Mouse (Mus musculus): ENCODE measurements around the gene Bex2. TPM values are rescaled to one million over a fixed set of nuclear protein-coding genes. Genes with fewer than 3 reads are reported as not detected.
"Not testable (repeated sequence)": the region's sequence is repeated elsewhere in the genome, so short reads cannot be mapped to it uniquely, and the experiment has no call there.

Bex2 gene
- polyA plus RNA-seq, 1 experiment from 2014 or later, result 160 TPM

DNA sequence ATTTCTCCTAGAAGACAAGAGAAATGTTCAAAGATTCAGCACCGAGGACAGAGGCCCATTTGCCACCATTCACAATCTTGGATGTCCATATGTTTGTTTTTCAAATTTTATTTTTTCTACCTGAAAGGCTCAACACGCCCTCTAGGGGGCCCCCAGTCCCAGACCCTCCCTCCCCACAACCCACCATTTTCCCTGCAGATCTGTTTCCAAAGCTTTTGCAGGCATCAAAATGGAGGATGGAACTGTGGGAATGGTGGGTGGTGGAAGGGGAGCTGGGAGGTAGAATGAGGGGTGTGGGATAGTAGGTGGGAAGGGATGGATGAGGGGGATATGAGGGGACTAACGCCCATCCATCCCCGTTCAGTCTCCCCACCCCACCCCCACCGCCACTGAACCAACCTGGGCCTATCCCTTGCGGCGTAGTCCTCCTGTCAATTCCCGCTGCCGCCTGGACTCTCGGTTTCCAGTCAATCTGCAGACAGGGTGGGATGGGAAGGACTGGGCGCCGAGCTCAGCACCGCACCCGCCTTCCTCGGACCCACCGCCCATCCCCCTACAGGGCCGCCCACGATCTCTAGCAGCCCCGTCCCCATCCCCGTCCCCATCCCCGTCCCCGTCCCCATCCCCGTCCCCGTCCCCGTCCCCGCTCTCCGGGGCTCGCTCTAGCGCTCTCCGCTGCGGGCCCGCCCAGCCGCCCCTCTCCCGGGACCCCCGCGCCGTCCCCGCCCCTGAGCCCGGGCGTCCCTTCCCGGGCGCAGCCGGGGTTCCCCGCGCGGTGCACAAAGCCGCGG is 640 bp downstream of the Bex2 start:
- peak; percentile 15 for ATAC-seq (ENCODE audit: low read depth)
- Histone ChIP-seq H3K4me2 (ENCODE audit: low read depth, low read length) (peak overlapping the region; percentile 24; the same call in 1 of the 2 replicates), H3K4me3 (ENCODE audit: low read depth, low read length) (peak overlapping the region; percentile 38)
- not testable (repeated sequence) for H3K9ac ChIP-seq (ENCODE audit: low read depth, low read length); H3K9me3 ChIP-seq (replicated peaks; ENCODE audit: control insufficient read depth, low read length); H3K4me1 ChIP-seq (ENCODE audit: control insufficient read depth, low read depth, low read length); H3K27ac ChIP-seq (ENCODE audit: low read length); H3K36me3 ChIP-seq (ENCODE audit: control insufficient read depth, insufficient read depth); H3K27me3 ChIP-seq (ENCODE audit: control insufficient read depth, insufficient read depth, low read depth, low read length)
- 16% methylated on average over 8 of the region's 48 CpGs for WGBS (ENCODE audit: insufficient replicate concordance)

- H3K9me3 ChIP-seq (replicated peaks; ENCODE audit: control insufficient read depth, low read length), result no peaks in the 10 kb centered on the region
- no peak overlapping the region for H3K4me3 ChIP-seq (ENCODE audit: low read depth, low read length)
- ATAC-seq (ENCODE audit: low read depth), result peak; percentile 76
- no peak overlapping the region for H3K4me2 ChIP-seq (ENCODE audit: low read depth, low read length)
- no peaks in the 10 kb centered on the region for H3K4me1 ChIP-seq (ENCODE audit: control insufficient read depth, low read depth, low read length)
- no peak overlapping the region for H3K9ac ChIP-seq (ENCODE audit: low read depth, low read length)
- peak overlapping the region; percentile 34; the same call in 1 of the 2 replicates for H3K27ac ChIP-seq (ENCODE audit: low read length)
- WGBS (ENCODE audit: insufficient replicate concordance), result 36% methylated on average over 1 of the region's 1 CpGs
- no peaks in the 10 kb centered on the region for H3K36me3 ChIP-seq (ENCODE audit: control insufficient read depth, insufficient read depth)
- H3K27me3 ChIP-seq (ENCODE audit: control insufficient read depth, insufficient read depth, low read depth, low read length), result no peaks in the 10 kb centered on the region
Measured at GRCm38 (mm10) chrX:136060698-136061097, 7.3 kb downstream of the Bex2 start.

DNA sequence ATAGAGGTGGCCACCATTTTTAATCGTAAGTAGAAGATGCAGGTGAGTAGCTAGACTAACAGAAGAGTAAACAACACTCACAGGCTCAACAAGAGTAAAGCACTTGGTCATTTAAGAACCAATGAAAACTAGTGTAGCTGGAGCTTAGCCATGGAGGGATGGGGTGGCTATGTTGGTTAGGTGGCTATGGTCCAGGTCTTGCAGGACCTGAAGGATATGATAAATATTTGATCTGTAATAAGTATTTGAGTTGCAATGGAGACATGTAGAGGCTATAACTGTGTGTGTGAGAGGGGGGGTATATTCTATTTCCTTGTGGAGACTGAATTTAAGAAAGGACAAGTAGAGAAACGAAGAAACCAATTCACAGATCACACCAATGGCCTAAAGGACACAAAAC is 16.8 kb downstream of the Bex2 start:
- Histone ChIP-seq H3K4me1 (ENCODE audit: control insufficient read depth, low read depth, low read length) (no peaks in the 10 kb centered on the region), H3K9ac (ENCODE audit: low read depth, low read length) (no peak overlapping the region), H3K4me3 (ENCODE audit: low read depth, low read length) (no peak overlapping the region), H3K27ac (ENCODE audit: low read length) (no peak overlapping the region), H3K4me2 (ENCODE audit: low read depth, low read length) (no peak overlapping the region), H3K36me3 (ENCODE audit: control insufficient read depth, insufficient read depth) (no peaks in the 10 kb centered on the region), H3K27me3 (ENCODE audit: control insufficient read depth, insufficient read depth, low read depth, low read length) (no peaks in the 10 kb centered on the region), H3K9me3 (replicated peaks; ENCODE audit: control insufficient read depth, low read length) (no peaks in the 10 kb centered on the region)
- ATAC-seq (ENCODE audit: low read depth), result no peak
- WGBS (ENCODE audit: insufficient replicate concordance), result 45% methylated on average over 2 of the region's 2 CpGs

- Histone ChIP-seq H3K9me3 (replicated peaks; ENCODE audit: control insufficient read depth, low read length) (no peaks in the 10 kb centered on the region), H3K4me2 (ENCODE audit: low read depth, low read length) (no peak overlapping the region), H3K9ac (ENCODE audit: low read depth, low read length) (no peak overlapping the region), H3K27me3 (ENCODE audit: control insufficient read depth, insufficient read depth, low read depth, low read length) (no peaks in the 10 kb centered on the region), H3K36me3 (ENCODE audit: control insufficient read depth, insufficient read depth) (no peaks in the 10 kb centered on the region), H3K4me1 (ENCODE audit: control insufficient read depth, low read depth, low read length) (no peaks in the 10 kb centered on the region), H3K4me3 (ENCODE audit: low read depth, low read length) (no peak overlapping the region), H3K27ac (ENCODE audit: low read length) (no peak overlapping the region)
- WGBS (ENCODE audit: insufficient replicate concordance), result 14% methylated on average over 5 of the region's 5 CpGs
- ATAC-seq (ENCODE audit: low read depth), result no peak
Measured at GRCm38 (mm10) chrX:136047528-136047927, 20.5 kb downstream of the Bex2 start.

- Histone ChIP-seq H3K36me3 (ENCODE audit: control insufficient read depth, insufficient read depth) (no peaks in the 10 kb centered on the region), H3K27me3 (ENCODE audit: control insufficient read depth, insufficient read depth, low read depth, low read length) (no peaks in the 10 kb centered on the region), H3K9me3 (replicated peaks; ENCODE audit: control insufficient read depth, low read length) (no peaks in the 10 kb centered on the region), H3K9ac (ENCODE audit: low read depth, low read length) (no peak overlapping the region), H3K4me2 (ENCODE audit: low read depth, low read length) (no peak overlapping the region), H3K4me3 (ENCODE audit: low read depth, low read length) (no peak overlapping the region), H3K27ac (ENCODE audit: low read length) (no peak overlapping the region), H3K4me1 (ENCODE audit: control insufficient read depth, low read depth, low read length) (no peaks in the 10 kb centered on the region)
- WGBS (ENCODE audit: insufficient replicate concordance), result 54% methylated on average over 1 of the region's 1 CpGs
- ATAC-seq (ENCODE audit: low read depth), result no peak
Measured at GRCm38 (mm10) chrX:136043726-136044125, 24.3 kb downstream of the Bex2 start.

DNA sequence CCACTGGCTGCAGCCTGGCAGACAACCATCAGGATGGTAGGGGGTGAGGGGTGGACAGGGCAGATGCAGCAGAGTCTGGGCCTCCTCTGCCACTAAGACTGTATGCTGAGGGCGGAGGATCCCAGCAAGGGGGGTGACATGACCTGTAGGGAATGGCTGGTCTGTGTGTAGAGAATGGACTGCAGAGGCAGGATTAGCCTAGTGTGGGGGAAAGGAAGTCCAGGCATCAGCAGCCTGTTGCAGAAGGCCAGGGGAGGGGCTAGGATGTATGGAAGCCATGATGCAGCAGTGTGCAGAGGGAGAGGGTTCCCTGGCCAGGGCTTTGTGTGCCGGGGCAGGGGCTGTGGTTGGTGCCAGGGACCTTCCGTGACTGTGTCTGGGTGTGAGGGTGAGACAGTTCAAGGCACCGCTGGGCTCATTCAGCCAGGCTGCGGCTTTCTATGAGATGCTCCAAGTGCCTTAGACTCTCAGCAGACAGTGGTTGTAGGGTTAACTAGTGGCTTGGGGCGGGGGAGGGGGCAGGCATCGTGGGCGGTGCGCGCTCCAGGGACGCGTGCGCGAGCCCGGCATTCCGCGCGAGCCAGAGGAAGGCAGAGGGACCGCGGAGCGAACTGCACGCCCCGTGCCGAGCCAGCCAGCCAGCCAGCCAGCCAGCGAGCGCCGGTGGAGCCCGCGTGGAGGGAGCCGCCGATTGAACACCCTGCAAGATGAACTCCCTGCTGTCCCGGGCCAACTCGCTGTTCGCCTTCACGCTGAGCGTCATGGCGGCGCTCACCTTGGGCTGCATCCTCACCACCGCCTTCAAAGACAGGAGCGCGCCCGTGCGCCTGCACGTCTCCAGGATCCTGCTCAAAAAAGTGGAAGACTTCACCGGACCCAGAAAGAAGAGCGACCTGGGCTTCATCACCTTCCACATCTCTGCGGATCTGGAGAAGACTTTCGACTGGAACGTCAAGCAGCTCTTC is 35.0 kb downstream of the Bex2 start, which contains the start of gene Arxes1:
Gene Arxes1, plus strand, starts transcription at position 569 of the 965 bp plus-strand sequence.
- not testable (repeated sequence) for H3K9me3 ChIP-seq (replicated peaks; ENCODE audit: control insufficient read depth, low read length); H3K4me3 ChIP-seq (ENCODE audit: low read depth, low read length); H3K27me3 ChIP-seq (ENCODE audit: control insufficient read depth, insufficient read depth, low read depth, low read length); H3K4me1 ChIP-seq (ENCODE audit: control insufficient read depth, low read depth, low read length); H3K9ac ChIP-seq (ENCODE audit: low read depth, low read length); H3K27ac ChIP-seq (ENCODE audit: low read length); H3K36me3 ChIP-seq (ENCODE audit: control insufficient read depth, insufficient read depth)
- WGBS (ENCODE audit: insufficient replicate concordance), result 16% methylated on average over 14 of the region's 49 CpGs
- ATAC-seq (ENCODE audit: low read depth), result peak; percentile 78
- peak within 1 kb of the TSS; percentile 20; the same call in 1 of the 2 replicates for H3K4me2 ChIP-seq (ENCODE audit: low read depth, low read length)

GRCm38 (mm10) chrX:136030331-136030730 is 37.7 kb downstream of the Bex2 start:
- WGBS (ENCODE audit: insufficient replicate concordance), result 69% methylated on average over 1 of the region's 1 CpGs
- H3K9me3 ChIP-seq (replicated peaks; ENCODE audit: control insufficient read depth, low read length), result no peaks in the 10 kb centered on the region
- no peaks in the 10 kb centered on the region for H3K27me3 ChIP-seq (ENCODE audit: control insufficient read depth, insufficient read depth, low read depth, low read length)
- H3K36me3 ChIP-seq (ENCODE audit: control insufficient read depth, insufficient read depth), result no peaks in the 10 kb centered on the region
- no peak overlapping the region for H3K9ac ChIP-seq (ENCODE audit: low read depth, low read length)
- no peak overlapping the region for H3K4me2 ChIP-seq (ENCODE audit: low read depth, low read length)
- ATAC-seq (ENCODE audit: low read depth), result no peak
- no peak overlapping the region for H3K4me3 ChIP-seq (ENCODE audit: low read depth, low read length)
- H3K27ac ChIP-seq (ENCODE audit: low read length), result no peak overlapping the region
- no peaks in the 10 kb centered on the region for H3K4me1 ChIP-seq (ENCODE audit: control insufficient read depth, low read depth, low read length)
